Mouse (Mus musculus) ES-Bruce4 (cell line): ENCODE results near the gene Recql5. TPM values are rescaled to one million over a fixed set of nuclear protein-coding genes. Genes with fewer than 3 reads are reported as not detected.

Experiments used
- H3K27ac ChIP-seq: 2 replicates; pipeline ENCODE4 v1.5.1; 2012; ENCODE audit warnings: low read length, inconsistent platforms; ENCODE audit not compliant: insufficient read depth
- H3K27me3 ChIP-seq: 2 replicates; pipeline ENCODE4 v1.6.1; 2012; ENCODE audit warnings: mild to moderate bottlenecking, low read length, inconsistent platforms; ENCODE audit not compliant: control insufficient read depth, poor library complexity, insufficient read depth, severe bottlenecking
- H3K36me3 ChIP-seq: 2 replicates; pipeline ENCODE4 v1.6.1; 2012; ENCODE audit warnings: inconsistent platforms, mild to moderate bottlenecking, low read length, moderate library complexity; ENCODE audit not compliant: control insufficient read depth, poor library complexity, insufficient read depth, severe bottlenecking
- H3K4me1 ChIP-seq: one replicate; pipeline ENCODE4 v1.8.1; 2011; ENCODE audit warnings: low read length; ENCODE audit not compliant: control insufficient read depth, insufficient read depth
- H3K4me3 ChIP-seq: 2 replicates; pipeline ENCODE4 v1.5.1; 2011; ENCODE audit warnings: low read depth, mild to moderate bottlenecking, low read length
- H3K9ac ChIP-seq: 2 replicates; pipeline ENCODE4 v1.6.1; 2012; ENCODE audit warnings: low read depth, mild to moderate bottlenecking, inconsistent platforms; ENCODE audit not compliant: poor library complexity, severe bottlenecking
- H3K9me3 ChIP-seq: replicated peaks from 2 replicates; pipeline ENCODE4 v1.6.1; 2012; ENCODE audit warnings: mild to moderate bottlenecking, low read length, inconsistent platforms; ENCODE audit not compliant: control insufficient read depth, poor library complexity, insufficient read depth, severe bottlenecking
- CTCF ChIP-seq: IDR thresholded peaks from one replicate; pipeline ENCODE4 v1.8.1; 2011; ENCODE audit warnings: low read depth, low read length
- EP300 ChIP-seq: IDR thresholded peaks from 2 replicates; pipeline ENCODE4 v1.6.1; 2011; ENCODE audit warnings: low read depth, low read length; ENCODE audit not compliant: insufficient read depth
- POLR2A ChIP-seq: IDR thresholded peaks from one replicate; pipeline ENCODE4 v1.8.1; 2011; ENCODE audit warnings: low read length; ENCODE audit not compliant: insufficient read depth
- polyA plus RNA-seq: library from polyadenylated mRNA; stranded (reverse); fragments of >200 nt; gene quantifications from 2 replicates; pipeline ENCODE4 v1.2.4, GENCODE M21; 2011; ENCODE audit warnings: low read depth; ENCODE audit not compliant: missing spikeins, insufficient read depth, insufficient read length

Gene Recql5
- polyA plus RNA-seq, 1 experiment: 22.6 TPM

GRCm38 (mm10) chr11:115843141-115843890, 90.0 kb downstream of the Recql5 start:
- H3K27me3 ChIP-seq: no peaks in the 10 kb centered on the region
- no peaks in the 10 kb centered on the region for H3K9me3 ChIP-seq
- H3K9ac ChIP-seq: no peak overlapping the region
- TF ChIP-seq EP300: 0 out of 2 replicates have a peak, but pooled peaks have one; percentile 4
- no peak for TF ChIP-seq POLR2A
- no peak for TF ChIP-seq CTCF
- H3K36me3 ChIP-seq: peaks cover 21% of the 10 kb centered on the region
- no peak overlapping the region for H3K4me3 ChIP-seq
- H3K4me1 ChIP-seq: peaks cover 30% of the 10 kb centered on the region
- H3K27ac ChIP-seq: peak overlapping the region; percentile 98

Other genes starting within 250 kb of the Recql5 start
- gene Grb2, start 224.9 kb downstream of the Recql5 start, polyA plus RNA-seq: 75.0 and 75.9 TPM in 2 replicates
- gene Tmem94, start 168.0 kb downstream of the Recql5 start, polyA plus RNA-seq: 29.2 and 32.6 TPM in 2 replicates
- gene Caskin2, start 119.8 kb downstream of the Recql5 start, polyA plus RNA-seq: 10.5 and 12.1 TPM in 2 replicates
- 26.9 and 30.2 TPM in 2 replicates for gene Tsen54, start 118.8 kb downstream of the Recql5 start, polyA plus RNA-seq
- gene Llgl2, start 109.4 kb downstream of the Recql5 start, polyA plus RNA-seq: 92.1 and 99.1 TPM in 2 replicates
- 1.6 and 4.2 TPM in 2 replicates for gene Myo15b, start 75.1 kb downstream of the Recql5 start, polyA plus RNA-seq
- not detected in 2 replicates for gene Smim5, start 33.5 kb downstream of the Recql5 start, polyA plus RNA-seq
- gene Smim6, start 21.5 kb downstream of the Recql5 start, polyA plus RNA-seq: not detected in 2 replicates
- 51.1 and 55.9 TPM in 2 replicates for gene Sap30bp, start 195 bp downstream of the Recql5 start, polyA plus RNA-seq
- 9.3 and 11.8 TPM in 2 replicates for gene Itgb4, start 41.2 kb upstream of the Recql5 start, polyA plus RNA-seq
- gene Galk1, start 79.2 kb upstream of the Recql5 start, polyA plus RNA-seq: 96.4 and 107 TPM in 2 replicates
- 437 and 457 TPM in 2 replicates for gene H3f3b, start 94.5 kb upstream of the Recql5 start, polyA plus RNA-seq
- gene Unk, start 96.8 kb upstream of the Recql5 start, polyA plus RNA-seq: 33.9 and 35.8 TPM in 2 replicates
- gene Unc13d, start 144.5 kb upstream of the Recql5 start, polyA plus RNA-seq: 4.7 and 5.7 TPM in 2 replicates
- gene Wbp2, start 153.5 kb upstream of the Recql5 start, polyA plus RNA-seq: 179 and 198 TPM in 2 replicates
- 3.9 and 7.1 TPM in 2 replicates for gene Trim47, start 193.7 kb upstream of the Recql5 start, polyA plus RNA-seq
- gene Trim65, start 197.7 kb upstream of the Recql5 start, polyA plus RNA-seq: 0.78 and 1.2 TPM in 2 replicates
- 69.3 and 71.6 TPM in 2 replicates for gene Mrpl38, start 205.4 kb upstream of the Recql5 start, polyA plus RNA-seq
- 26.2 and 29.5 TPM in 2 replicates for gene Fbf1, start 234.7 kb upstream of the Recql5 start, polyA plus RNA-seq